Mouse (Mus musculus): ENCODE results near the gene Dkc1.

- 0 out of 2 replicates have a peak, but pooled peaks have one; percentile 5 for TF ChIP-seq CTCF (IDR thresholded peaks at IDR 0.05; ENCODE audit: low read depth)
- no peak for TF ChIP-seq EP300 (IDR thresholded peaks at IDR 0.05; ENCODE audit: low read depth)
Observed at GRCm38 (mm10) chrX:75155576-75156243, 60.1 kb downstream of the Dkc1 start.

Data from liver, postnatal 0 days (tissue).